Mouse (Mus musculus) frontal cortex, postnatal 14 days (tissue): ENCODE results near the gene Kcnn1.
"Not testable (repeated sequence)": the region's sequence is repeated elsewhere in the genome, so short reads cannot be mapped to it uniquely, and the experiment has no call there.

ENCODE experiments used
- DNase-seq, 2 experiments: peaks; one replicate each; pipeline ENCODE4 v3.0.0; 2022; ENCODE audit warnings: low spot score in 2 of 2

The Kcnn1 gene

DNA sequence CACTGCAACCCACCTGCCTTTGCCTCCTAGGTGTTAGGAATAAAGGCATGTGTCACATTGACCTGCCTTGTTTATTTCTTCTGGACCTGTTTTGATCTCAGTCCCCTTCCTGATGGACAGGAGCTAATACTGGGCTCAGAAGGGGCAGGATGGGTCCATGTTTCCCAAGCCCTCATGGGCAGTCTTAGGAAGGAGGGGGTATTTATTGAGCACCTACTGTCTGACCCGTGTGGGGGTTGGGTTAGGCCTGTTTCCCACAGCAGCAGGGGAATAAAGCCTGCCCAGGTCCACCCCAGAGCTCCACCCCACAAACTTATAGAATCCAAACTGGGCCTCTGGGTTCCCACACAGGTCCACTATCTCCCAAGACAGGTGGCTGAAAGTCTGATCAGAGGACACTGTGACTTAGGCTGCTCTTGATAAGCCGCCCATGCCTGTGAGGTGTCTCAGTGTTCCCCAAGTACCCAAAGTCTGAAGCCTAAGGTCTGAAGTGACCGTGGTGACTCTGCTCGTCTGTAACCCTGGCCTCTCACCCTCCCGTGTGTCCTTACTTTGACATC lies 19.8 kb downstream of the Kcnn1 start:
- DNase-seq = no peak

DNA sequence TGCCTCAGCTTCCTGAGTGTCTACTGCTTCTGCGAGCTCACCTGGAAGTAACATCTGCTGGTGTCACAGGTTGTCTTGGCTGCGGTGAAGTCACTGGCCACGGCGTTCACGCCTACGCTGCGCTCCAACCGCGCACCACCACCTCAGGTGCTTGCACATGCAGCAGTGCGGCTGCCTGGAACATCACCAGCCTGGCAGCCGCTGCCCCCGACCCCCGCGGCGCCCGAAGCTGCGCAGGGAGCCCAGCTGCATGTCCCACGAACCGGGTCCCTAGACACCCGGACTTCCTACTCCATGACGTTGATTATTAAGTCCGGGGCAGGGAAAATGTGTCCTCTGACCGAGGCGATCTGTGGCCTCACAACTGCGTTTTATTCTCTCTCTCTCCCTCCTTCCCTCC lies 20.6 kb downstream of the Kcnn1 start:
- DNase-seq = no peak

DNA sequence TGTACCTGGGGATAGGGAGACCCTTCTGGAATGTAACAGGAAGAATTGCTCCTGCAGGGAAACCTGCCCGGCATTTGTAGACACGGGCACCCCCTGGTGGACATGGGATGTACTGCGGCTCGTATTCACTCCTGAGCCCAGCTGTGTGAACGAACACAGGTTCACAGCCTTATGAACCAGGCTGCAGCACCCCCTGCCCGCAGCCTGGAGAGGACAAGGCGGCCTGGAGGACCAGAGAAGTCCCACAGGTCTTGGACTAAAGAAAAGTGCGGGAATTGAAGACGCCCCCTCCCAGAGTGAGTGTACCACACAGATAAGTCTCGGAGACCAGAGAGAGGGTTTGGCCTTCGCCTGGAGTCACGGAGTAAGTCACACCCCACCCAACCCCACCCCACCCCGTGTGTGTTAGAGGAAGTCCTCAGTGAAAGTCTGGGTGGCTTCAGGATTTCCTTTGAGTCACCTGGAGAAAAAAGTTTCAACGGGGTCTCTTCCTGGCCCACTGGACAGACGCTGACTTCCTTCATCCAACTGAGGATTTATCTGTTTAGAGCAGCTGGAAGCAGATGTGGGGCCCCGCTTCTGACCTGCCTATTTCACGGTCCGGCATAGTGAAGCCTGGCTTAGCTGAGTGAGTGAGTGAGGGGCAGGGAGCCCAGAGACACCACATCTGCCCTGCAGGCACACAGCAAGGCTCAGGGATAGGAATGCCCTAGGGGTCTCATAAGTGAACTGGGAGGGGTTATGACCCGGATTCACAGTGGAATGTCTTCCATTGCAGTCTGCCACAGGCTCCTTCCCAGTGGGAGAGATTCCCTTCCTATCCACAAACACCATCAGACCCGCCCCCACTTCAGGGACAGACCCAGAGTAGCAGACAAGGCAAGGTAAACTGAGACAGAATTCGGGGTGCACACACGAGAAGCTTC lies 21.6 kb downstream of the Kcnn1 start:
- peak; percentile 79 to 94 for DNase-seq

DNA sequence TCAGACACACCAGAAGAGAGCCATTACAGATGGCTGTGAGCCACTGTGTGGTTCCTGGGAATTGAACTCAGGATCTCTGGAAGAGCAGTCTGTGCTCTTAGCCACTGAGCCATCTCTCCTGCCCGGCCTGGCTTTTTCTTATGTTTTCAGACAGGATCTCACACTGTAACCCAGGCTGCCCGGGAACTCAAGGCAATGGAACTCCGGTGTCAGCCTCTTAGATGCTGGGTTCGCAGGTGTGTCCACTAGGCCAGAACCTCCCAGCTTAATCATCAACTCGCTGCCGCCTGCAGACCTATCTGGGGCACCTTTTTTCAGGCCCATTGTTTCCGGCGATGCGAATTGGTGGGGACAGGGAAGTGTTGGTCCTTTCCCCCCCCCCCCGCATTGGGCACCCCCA lies 22.5 kb downstream of the Kcnn1 start:
- no peak for DNase-seq

DNA sequence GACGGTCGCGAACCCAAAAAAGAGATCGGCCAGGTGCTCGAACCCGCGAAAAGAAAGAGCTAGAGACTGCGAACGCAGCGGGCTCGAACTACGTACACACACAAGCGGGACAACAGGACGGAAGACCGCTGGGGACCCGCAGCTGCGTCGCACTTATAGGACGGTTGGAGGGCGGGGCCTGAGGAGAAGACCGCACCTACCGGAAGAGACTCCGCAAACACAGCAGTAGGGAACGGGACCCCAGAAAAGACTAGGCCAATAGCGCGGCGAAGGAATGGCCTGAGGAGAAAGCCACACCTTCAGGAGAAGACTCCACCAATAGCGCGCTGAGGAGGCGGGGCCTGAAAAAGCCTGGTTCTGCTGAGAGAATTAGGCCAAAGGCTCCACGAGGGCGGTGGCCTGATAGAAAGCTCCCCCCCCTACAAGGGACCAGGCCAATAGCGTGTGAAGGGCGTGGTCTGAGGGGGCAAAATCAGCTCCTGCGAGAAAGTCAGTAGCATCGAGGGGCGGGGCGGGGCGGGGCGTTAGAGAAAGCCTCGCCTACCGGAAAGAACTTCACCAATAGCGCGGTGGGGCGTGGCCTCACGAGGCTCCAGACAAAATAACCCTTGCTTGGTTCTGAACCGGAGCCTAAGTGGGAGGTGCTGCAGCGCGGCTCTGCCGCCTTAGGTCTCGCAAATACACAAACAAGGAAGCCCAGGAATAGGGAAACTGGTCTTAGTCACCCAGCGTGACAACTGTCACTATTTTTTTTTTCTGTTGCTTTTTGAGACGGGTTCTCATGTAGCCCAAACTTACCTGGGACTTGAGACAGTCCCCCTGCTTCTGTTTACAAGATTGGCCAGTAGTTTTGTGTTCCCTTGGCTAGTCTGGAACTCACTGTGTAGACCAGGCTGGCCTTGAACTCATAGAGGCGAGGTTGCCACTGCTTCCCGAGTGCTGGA lies 23.4 kb downstream of the Kcnn1 start, which contains the start of gene Arrdc2:
Arrdc2 (minus strand) TSS at position 313 of the 944 bp plus-strand sequence.
- peak; percentile 98 to 100 for DNase-seq

DNA sequence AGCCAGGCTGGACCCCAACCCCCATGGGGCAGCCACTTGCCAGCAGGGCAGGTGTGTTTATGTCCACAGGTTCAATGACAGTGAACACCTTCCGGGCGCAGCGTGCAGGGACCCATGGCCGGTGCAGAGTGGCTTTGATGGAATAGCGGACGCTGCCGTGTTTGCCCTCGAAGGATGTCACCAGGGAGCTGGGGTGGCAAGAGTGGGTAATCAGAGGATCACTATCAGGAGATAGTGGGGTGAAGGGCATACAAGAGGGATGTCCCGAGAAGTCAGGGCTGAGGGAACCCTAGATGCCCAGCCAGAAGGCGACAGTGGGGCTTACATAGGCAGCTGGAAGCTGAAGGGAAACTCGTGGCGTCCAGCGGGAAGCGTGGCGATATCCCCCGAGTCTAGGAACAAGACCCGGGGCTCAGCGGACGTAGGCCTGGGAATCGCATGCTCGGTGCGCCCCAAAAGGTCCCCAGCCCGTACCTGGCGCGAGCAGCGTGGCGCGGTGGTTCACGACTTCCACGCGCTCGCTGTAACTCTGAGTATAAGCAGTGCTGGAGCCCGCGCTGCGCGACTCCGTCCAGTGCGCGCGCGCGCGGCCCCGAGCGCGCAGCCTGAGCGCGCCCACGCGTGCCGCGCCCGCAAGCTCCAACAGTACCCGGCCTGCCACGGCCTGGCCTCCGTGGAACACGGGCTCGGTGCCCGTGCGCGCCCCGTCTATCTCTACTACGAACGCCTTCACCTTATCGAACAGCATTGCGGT lies 24.2 kb downstream of the Kcnn1 start:
- no peak for DNase-seq

DNA sequence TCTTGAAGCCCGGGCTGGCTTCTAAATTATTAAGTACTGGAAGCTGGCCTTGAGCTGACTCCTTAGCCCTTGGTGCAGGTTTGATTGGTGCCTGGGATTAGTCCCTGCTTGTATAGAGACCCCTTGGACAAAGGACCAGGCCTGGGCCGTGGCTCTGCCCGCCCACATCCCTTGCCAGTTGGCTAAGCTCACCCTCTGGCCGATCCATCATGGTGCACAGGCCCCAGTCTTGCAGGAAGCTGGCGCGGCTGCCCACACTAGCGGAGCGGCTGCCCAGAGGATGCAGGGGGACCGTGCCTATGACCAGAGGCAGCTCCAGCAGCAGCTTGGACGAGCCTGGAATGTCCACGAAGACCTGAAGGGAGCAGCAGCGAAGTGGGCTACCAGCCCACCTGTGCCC lies 26.4 kb downstream of the Kcnn1 start:
- DNase-seq = no peak

DNA sequence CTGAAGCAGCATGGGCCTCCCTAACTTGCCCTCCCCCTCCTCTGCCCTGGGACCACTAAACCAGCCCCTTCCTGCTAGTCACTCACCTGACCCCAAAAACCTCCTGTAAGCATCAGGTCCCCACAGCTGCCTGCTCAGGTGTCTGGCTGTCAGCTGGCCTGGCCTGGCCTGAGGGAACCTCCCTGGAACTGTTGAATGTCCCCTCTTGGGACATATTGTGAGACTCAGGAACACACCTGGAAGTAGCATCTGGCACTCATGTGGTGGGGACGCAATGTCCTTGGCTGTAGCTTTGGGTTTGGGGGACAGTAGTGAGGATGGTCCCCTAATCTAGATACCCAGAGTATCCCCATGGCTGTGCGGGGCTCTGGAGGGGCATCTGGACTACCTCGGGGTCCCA lies 29.0 kb downstream of the Kcnn1 start:
- no peak for DNase-seq

DNA sequence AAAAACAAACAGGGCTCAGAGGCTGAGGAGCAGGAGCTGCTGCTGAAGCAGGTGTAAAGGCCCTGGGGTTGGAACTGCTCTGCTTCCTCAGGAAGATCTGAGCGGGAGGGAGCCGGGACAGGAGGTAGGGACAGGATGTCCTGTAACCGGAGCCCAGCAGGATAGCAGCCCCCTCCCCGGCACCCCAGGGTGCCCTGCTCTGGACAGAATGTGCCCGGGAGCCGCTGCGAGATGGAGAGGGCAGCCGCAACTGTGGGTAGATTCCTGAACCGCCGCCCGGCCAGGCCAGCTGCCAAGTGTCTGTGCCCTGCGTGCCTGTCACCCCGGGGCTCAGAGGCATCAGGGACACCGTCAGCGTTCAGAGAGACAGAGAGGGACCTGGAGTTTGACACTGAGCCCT lies 29.5 kb downstream of the Kcnn1 start:
- DNase-seq = no peak

DNA sequence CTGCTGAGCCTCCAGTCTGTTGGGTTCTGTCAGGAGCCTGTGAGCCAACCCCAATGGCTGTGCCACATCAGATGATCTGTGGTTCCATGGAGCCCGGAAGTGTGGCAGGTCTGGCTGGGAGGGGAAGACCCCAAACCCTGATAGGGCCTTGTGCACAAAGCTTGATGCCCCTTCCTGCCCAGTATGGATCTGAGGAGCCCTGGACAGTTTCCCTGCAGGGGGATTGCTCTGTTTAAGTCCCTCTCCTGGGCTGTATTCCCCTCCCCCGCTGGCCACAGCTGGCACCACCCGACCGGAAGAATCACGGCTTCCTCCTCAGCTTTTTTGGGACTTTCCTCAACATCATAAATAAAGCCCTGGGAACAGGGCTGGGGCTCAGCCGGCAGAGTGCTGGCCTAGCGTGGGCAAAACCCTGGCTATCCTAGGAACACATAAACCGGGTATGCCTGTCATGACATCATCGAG lies 30.0 kb downstream of the Kcnn1 start:
- no peak for DNase-seq

DNA sequence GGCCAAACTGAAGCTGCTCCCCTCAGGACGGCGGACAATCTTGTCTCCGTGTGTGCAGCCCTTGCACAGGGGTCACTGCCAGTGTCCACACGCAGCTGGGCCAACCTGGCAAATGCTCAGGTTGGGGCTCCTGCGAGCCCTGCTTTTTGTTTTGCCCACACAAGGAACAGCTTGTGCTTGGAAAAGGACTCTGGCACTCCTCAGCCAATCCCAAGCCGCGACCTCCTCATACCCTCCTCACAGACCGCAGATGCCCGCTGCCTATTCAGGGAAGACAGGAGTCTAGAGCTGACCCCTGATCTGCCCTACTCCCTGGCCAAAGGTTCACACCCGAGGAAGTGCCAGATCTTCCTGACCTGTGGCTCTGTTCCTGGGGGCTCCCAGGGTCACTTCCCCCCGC lies 30.7 kb downstream of the Kcnn1 start:
- DNase-seq = no peak

DNA sequence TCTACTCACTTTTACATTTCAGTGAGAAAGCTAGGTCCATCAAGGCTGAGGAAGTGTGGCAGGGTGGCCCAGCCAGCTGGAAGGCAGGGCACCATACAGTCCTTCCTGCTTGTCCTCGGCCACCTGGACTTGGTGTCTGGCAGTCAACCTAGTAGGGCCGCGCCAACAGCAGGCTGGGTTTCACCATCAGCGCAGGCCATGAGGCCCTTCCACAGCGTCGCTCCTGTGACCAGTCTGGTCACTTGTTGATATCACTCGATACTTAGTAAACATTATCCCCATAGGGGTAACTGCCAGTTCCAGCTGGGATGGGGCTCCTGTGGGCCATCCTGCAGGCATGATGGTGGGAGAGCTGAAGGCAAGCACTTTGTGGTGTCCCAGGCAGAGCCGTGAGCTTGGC lies 31.5 kb downstream of the Kcnn1 start:
- DNase-seq = no peak

DNA sequence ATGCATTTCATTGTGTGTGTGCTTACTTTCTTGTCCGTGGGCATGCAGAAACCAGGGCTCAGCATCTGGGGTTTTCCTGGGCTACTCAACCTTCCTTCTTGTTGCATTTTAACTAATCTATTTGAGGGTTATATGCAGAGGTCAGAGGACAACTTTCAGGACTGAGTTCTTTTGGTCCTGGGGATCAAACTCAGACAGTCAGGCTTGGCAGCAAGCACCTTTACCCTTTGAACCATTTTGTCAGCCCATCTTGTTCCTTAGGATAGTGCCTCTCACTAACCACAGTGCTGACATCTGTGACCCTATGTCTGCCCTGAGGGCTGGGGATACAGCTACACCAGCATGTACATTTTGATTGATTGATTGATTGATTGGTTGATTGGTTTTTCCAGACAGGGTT lies 35.3 kb downstream of the Kcnn1 start:
- no peak for DNase-seq

DNA sequence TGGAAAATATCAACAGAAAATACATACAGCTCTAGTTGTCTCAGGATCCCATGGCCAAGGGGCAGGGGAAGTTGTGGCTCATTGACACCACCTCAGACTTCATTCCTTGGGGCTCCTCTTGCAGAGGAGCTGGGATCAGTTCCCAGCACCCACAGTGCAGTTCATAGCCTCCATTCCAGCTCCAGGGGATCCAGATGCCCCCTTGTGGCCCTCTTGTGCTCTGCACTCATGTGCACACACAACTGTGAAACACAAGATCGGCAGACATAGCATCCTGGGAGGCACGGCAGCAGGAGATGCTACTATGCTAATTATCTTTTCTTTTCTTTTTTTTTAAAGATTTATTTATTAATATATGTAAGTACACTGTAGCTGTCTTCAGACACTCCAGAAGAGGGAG lies 36.0 kb downstream of the Kcnn1 start:
- no peak for DNase-seq

DNA sequence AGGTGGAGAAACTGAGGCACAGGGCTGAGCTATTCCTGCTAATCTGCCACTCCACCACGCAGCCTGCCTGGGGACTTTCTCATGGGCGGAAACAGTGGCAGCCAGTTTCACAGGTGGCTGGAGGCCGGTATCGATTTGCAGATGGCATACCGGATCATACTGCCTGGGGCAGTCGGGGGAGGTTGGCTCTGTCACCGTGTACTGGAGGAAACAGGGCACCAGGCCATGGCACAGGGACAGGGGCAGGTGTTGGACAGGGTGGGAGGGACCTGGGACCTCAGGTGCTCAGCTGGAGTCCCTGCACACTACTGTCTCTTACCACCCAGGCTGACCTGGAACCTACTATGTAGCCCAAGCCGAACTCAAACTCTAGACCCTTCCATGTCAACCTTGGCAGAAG lies 37.2 kb downstream of the Kcnn1 start:
- no peak for DNase-seq

DNA sequence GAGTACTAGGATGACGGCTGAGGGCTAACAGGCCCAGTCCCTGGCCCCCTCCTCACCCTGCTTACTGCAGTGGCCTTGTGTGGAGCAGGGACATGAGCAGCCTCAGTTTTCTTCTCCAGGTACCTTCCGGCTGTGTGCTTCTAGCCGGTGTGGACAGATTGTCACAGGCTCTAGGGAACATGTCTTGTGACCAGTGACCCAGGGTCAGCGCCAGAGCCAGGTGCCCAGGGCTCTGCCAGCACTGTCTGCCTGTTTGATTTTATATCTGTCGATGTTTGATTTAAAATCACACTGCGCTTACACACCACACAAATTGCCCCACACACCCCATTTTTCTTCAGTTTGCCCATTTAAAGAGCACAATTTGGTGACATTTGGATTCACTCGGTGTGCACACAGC lies 39.3 kb downstream of the Kcnn1 start:
- DNase-seq = no peak

DNA sequence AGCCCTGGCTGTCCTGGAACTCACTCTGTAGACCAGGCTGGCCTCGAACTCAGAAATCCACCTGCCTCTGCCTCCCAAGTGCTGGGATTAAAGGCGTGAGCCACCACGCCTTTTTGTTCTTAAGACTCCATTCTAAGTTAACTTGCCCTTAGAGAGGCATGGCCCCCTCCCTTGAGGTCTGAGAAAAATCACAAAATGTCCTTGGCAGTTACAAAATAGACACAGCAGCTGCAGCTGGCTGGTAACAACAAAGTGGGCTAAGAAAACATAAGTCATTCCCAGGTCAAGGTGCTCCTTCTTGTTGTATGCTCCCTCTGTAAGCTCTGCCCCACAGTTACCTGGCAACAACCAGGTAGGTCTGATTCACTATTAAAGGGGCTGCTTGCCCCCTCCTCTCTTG lies 40.5 kb downstream of the Kcnn1 start:
- not testable (repeated sequence) for DNase-seq

DNA sequence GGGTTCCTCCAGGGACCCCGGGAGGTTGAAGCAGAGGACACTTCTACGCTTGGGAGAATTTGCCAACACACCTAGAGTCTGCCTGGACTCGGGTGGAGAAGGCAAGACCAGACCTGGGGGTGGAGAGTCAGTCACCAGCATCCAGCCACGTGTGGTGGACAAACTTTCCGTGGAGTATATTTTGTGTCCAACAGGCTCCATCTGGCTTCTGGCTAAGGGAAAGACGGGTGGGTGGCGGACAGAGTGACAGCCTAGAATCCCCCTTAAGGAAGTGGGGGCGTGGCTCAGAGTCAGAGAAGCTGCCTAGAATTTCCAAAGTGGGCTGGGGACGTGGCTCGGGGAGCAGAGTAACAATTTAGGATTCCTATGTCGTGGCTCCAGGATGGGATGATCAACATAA lies 41.1 kb downstream of the Kcnn1 start:
- DNase-seq = no peak

DNA sequence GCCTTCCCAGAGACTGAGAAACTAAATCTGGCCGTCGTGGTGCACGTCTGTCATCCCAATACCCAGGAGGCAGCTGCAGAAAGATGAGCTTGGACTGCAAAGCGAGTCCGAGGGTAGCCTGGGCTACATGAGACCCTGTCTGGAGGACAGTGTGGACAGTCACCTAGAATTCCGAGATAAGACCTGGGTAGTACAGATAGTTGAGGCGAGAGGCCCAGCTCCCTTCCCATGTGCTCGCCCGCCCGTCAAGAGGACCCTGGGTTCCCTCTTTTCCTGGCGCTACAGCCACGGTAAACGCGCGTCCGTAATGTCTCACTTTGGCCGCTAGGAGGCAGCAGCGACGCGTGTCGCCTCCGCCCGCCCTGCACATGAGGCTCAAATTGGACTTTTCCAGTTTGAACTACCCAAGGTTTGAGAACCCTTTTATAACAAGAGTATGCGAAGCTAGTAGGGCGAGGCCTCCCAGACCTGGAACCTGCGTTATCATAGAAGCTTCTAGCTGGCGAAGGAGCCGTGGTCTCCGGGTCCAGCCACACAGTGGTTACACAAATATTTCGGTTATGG lies 41.6 kb downstream of the Kcnn1 start:
- no peak for DNase-seq

DNA sequence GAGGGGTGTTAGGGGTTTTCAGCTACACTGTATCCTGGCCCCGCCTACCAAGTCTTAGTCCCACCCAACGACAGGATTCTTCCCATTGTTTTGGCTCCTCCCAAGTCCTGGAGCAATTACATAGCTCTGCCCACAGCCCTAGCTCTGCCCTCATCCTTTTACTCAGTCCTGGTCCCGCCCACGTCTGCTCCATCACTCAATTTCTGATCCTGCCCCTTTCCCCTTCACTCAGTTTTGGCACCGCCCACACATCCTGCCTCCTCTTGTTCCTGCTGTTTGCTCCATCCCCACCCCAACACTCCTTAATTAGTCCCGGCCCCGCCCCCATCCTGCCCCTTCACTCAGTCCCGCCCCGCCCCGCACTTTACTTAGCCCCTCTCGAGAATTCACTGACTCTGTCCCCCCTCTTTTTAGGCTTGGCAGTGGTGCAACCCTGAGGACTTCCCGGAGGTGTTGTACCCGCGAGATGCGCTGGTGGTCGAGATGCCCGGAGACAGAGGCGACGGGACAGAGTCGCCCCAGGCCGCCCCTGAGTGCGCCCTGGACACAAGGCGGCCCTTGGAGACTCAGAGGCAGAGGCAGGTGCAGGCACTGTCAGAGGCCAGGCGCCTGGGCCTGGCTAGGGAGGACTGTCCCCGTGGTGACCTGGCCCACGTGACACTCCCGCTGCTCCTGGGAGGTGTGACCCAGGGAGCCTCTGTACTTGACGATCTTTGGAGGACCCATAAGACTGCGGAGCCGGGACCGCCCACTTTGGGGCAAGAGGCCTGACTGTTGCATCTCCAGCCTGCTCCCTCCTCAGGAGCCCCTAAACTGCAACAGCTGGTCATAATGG lies 42.7 kb downstream of the Kcnn1 start:
- no peak for DNase-seq
